Mouse (Mus musculus) midbrain, embryonic 10.5 days (tissue): ENCODE measurements around the gene Ankrd26. TPM values are rescaled to one million over a fixed set of nuclear protein-coding genes. Genes with fewer than 3 reads are reported as not detected.
"Not testable (repeated sequence)": the region's sequence is repeated elsewhere in the genome, so short reads cannot be mapped to it uniquely, and the experiment has no call there.

Experiments
- DNase-seq: peaks from one replicate; pipeline ENCODE4 v3.0.0-alpha.2; 2017; ENCODE audit warnings: low spot score
- H3K27ac ChIP-seq: fragments of 300-500 bp; sonication (generic); replicated peaks from 2 replicates; pipeline ENCODE4 v1.5.1; 2016; ENCODE audit warnings: mild to moderate bottlenecking
- H3K27me3 ChIP-seq: fragments of 300-500 bp; sonication (generic); 2 replicates; pipeline ENCODE4 v1.6.1; 2016; ENCODE audit warnings: low read depth, mild to moderate bottlenecking; ENCODE audit not compliant: poor library complexity, severe bottlenecking
- H3K36me3 ChIP-seq: fragments of 300-500 bp; sonication (generic); 2 replicates; pipeline ENCODE4 v1.6.1; 2016; ENCODE audit warnings: mild to moderate bottlenecking, moderate library complexity
- H3K4me1 ChIP-seq: fragments of 300-500 bp; sonication (generic); 2 replicates; pipeline ENCODE4 v1.6.1; 2016
- H3K4me3 ChIP-seq: fragments of 300-500 bp; sonication (generic); 2 replicates; pipeline ENCODE4 v1.5.1; 2016; ENCODE audit warnings: mild to moderate bottlenecking, moderate library complexity
- H3K9me3 ChIP-seq: fragments of 300-500 bp; sonication (generic); replicated peaks from 2 replicates; pipeline ENCODE4 v1.6.1; 2016; ENCODE audit warnings: mild to moderate bottlenecking
- WGBS: fragments of 180-500 bp; shearing (Covaris S2); methylation state at CpG from one replicate; pipeline ENCODE4 v1.1.7; 2016; 5-methylcytosine and 5-hydroxymethylcytosine counted together
- polyA plus RNA-seq: library from polyadenylated mRNA; unstranded; fragments of >200 nt; fragmentation: Nextera tagmentation; extraction: Ambion mirVana; gene quantifications from 2 replicates; pipeline ENCODE4 v1.2.1, GENCODE M21; 2016

Gene Ankrd26
- polyA plus RNA-seq, 1 experiment from 2014 or later = 17.5 TPM

- Histone ChIP-seq H3K36me3 (peaks cover 32% of the 10 kb centered on the region), H3K27me3 (no peaks in the 10 kb centered on the region), H3K4me3 (peak overlapping the region; percentile 76), H3K4me1 (peaks cover 42% of the 10 kb centered on the region), H3K9me3 (no peaks in the 10 kb centered on the region), H3K27ac (peak overlapping the region; percentile 92)
- DNase-seq = no peak
- 84% methylated on average over 8 of the region's 8 CpGs for WGBS
Measured at GRCm38 (mm10) chr6:118561225-118561624, 801 bp downstream of the Ankrd26 start.

- H3K9me3 ChIP-seq = no peaks in the 10 kb centered on the region
- no peaks in the 10 kb centered on the region for H3K4me1 ChIP-seq
- no peak for DNase-seq
- H3K27me3 ChIP-seq = no peaks in the 10 kb centered on the region
- H3K4me3 ChIP-seq = no peak overlapping the region
- H3K36me3 ChIP-seq = peaks cover 95% of the 10 kb centered on the region
- 94% methylated on average over 4 of the region's 4 CpGs for WGBS
- H3K27ac ChIP-seq = no peak overlapping the region
Measured at GRCm38 (mm10) chr6:118538627-118539026, 23.4 kb downstream of the Ankrd26 start.

GRCm38 (mm10) chr6:118537201-118537600 lies 24.8 kb downstream of the Ankrd26 start:
- H3K27ac ChIP-seq, H3K27me3 ChIP-seq, H3K4me1 ChIP-seq, H3K4me3 ChIP-seq, H3K9me3 ChIP-seq, DNase-seq: not testable (repeated sequence)
- peaks cover 93% of the 10 kb centered on the region for H3K36me3 ChIP-seq

- peaks cover 96% of the 10 kb centered on the region for H3K36me3 ChIP-seq
- no peak overlapping the region for H3K27ac ChIP-seq
- WGBS = 94% methylated on average over 10 of the region's 10 CpGs
- H3K4me3 ChIP-seq = no peak overlapping the region
- DNase-seq = no peak
- H3K27me3 ChIP-seq = no peaks in the 10 kb centered on the region
- H3K4me1 ChIP-seq = no peaks in the 10 kb centered on the region
- H3K9me3 ChIP-seq = no peaks in the 10 kb centered on the region
Measured at GRCm38 (mm10) chr6:118535321-118535720, 26.7 kb downstream of the Ankrd26 start.

- WGBS = 84% methylated on average over 9 of the region's 9 CpGs
- H3K27me3 ChIP-seq = no peaks in the 10 kb centered on the region
- peaks cover 98% of the 10 kb centered on the region for H3K36me3 ChIP-seq
- no peak for DNase-seq
- no peak overlapping the region for H3K4me3 ChIP-seq
- H3K27ac ChIP-seq = no peak overlapping the region
- H3K4me1 ChIP-seq = no peaks in the 10 kb centered on the region
- no peaks in the 10 kb centered on the region for H3K9me3 ChIP-seq
Measured at GRCm38 (mm10) chr6:118533381-118533780, 28.6 kb downstream of the Ankrd26 start.

- DNase-seq = no peak
- no peak overlapping the region for H3K27ac ChIP-seq
- WGBS = 94% methylated on average over 7 of the region's 7 CpGs
- H3K4me3 ChIP-seq = no peak overlapping the region
- peaks cover 98% of the 10 kb centered on the region for H3K36me3 ChIP-seq
- no peaks in the 10 kb centered on the region for H3K9me3 ChIP-seq
- H3K27me3 ChIP-seq = no peaks in the 10 kb centered on the region
- no peaks in the 10 kb centered on the region for H3K4me1 ChIP-seq
Measured at GRCm38 (mm10) chr6:118520668-118521067, 41.4 kb downstream of the Ankrd26 start.

- WGBS = 93% methylated on average over 12 of the region's 12 CpGs
- no peak for DNase-seq
- no peaks in the 10 kb centered on the region for H3K4me1 ChIP-seq
- H3K27me3 ChIP-seq = no peaks in the 10 kb centered on the region
- no peak overlapping the region for H3K4me3 ChIP-seq
- H3K9me3 ChIP-seq = no peaks in the 10 kb centered on the region
- H3K36me3 ChIP-seq = peaks cover 85% of the 10 kb centered on the region
- no peak overlapping the region for H3K27ac ChIP-seq
Measured at GRCm38 (mm10) chr6:118513335-118514012, 48.6 kb downstream of the Ankrd26 start.

GRCm38 (mm10) chr6:118499010-118499409 lies 63.0 kb downstream of the Ankrd26 start:
- 92% methylated on average over 7 of the region's 7 CpGs for WGBS
- no peaks in the 10 kb centered on the region for H3K9me3 ChIP-seq
- no peak overlapping the region for H3K4me3 ChIP-seq
- H3K36me3 ChIP-seq = peaks cover 41% of the 10 kb centered on the region
- H3K4me1 ChIP-seq = no peaks in the 10 kb centered on the region
- no peak for DNase-seq
- H3K27me3 ChIP-seq = no peaks in the 10 kb centered on the region
- H3K27ac ChIP-seq = no peak overlapping the region

GRCm38 (mm10) chr6:118482125-118482524 lies 79.9 kb downstream of the Ankrd26 start:
- no peak overlapping the region for H3K27ac ChIP-seq
- H3K4me1 ChIP-seq = peaks cover 27% of the 10 kb centered on the region
- H3K36me3 ChIP-seq = no peaks in the 10 kb centered on the region
- WGBS = 86% methylated on average over 1 of the region's 1 CpGs
- no peak for DNase-seq
- H3K4me3 ChIP-seq = no peak overlapping the region
- H3K9me3 ChIP-seq = no peaks in the 10 kb centered on the region
- H3K27me3 ChIP-seq = peaks cover 46% of the 10 kb centered on the region

- peak; percentile 84 for DNase-seq
- Histone ChIP-seq H3K36me3 (peaks cover 6% of the 10 kb centered on the region), H3K4me1 (peaks cover 33% of the 10 kb centered on the region), H3K4me3 (peak within 1 kb of the TSS; percentile 67), H3K9me3 (no peaks in the 10 kb centered on the region), H3K27me3 (peaks cover 75% of the 10 kb centered on the region), H3K27ac (peak within 1 kb of the TSS; percentile 92)
- under 1% methylated on average over 38 of the region's 57 CpGs for WGBS
Measured at GRCm38 (mm10) chr6:118478957-118479708, 82.9 kb downstream of the Ankrd26 start, which contains the start of gene Zfp9. Zfp9 (minus strand) TSS chr6:118479320.

GRCm38 (mm10) chr6:118477875-118478785 lies 83.9 kb downstream of the Ankrd26 start:
- Histone ChIP-seq H3K4me3 (peak overlapping the region; percentile 67), H3K27me3 (peaks cover 72% of the 10 kb centered on the region), H3K9me3 (no peaks in the 10 kb centered on the region), H3K4me1 (peaks cover 33% of the 10 kb centered on the region), H3K27ac (peak overlapping the region; percentile 92), H3K36me3 (peaks cover 6% of the 10 kb centered on the region)
- WGBS = 21% methylated on average over 10 of the region's 10 CpGs
- peak; percentile 29 for DNase-seq

GRCm38 (mm10) chr6:118462069-118462705 lies 99.8 kb downstream of the Ankrd26 start:
- Histone ChIP-seq H3K9me3 (no peaks in the 10 kb centered on the region), H3K4me3 (no peak overlapping the region), H3K4me1 (0 out of 2 replicates have a peak, but pooled peaks cover 5% of the 10 kb centered on the region), H3K27ac (no peak overlapping the region), H3K27me3 (peaks cover 9% of the 10 kb centered on the region; the same call in 1 of the 2 replicates), H3K36me3 (peaks cover 27% of the 10 kb centered on the region)
- DNase-seq = no peak
- 85% methylated on average over 15 of the region's 15 CpGs for WGBS
